Mouse (Mus musculus) adrenal gland, postnatal 36 days (tissue): ENCODE measurements around the gene Cd177. TPM values are rescaled to one million over a fixed set of nuclear protein-coding genes. Genes with fewer than 3 reads are reported as not detected.

Experiments
- total RNA-seq, 2 experiments: library from RNA; stranded (reverse); gene quantifications; 2 replicates each; pipeline ENCODE4 v1.2.3; 2021

Cd177 gene
- total RNA-seq, 2 experiments from 2014 or later = 0.20 TPM; not detected in 1

Other genes starting within 250 kb of the Cd177 start
- gene AC161166.1, start 247.9 kb downstream of the Cd177 start, total RNA-seq = not detected
- gene Irgq, start 229.6 kb downstream of the Cd177 start, total RNA-seq = 10 to 100 TPM; 20.4 to 24.1 TPM
- gene Pinlyp, start 214.2 kb downstream of the Cd177 start, total RNA-seq = not detected
- 10 to 100 TPM; 37.6 to 41.3 TPM for gene Xrcc1, start 214.0 kb downstream of the Cd177 start, total RNA-seq
- gene Ethe1, start 172.8 kb downstream of the Cd177 start, total RNA-seq = 10 to 100 TPM; 27.9 to 34.2 TPM
- gene Zfp575, start 172.7 kb downstream of the Cd177 start, total RNA-seq = under 1 TPM in 1 of 2 experiments, not detected in 1; 0.30 TPM
- gene Phldb3, start 149.5 kb downstream of the Cd177 start, total RNA-seq = 1 to 10 TPM; 5.4 to 5.8 TPM
- under 1 TPM; 0.36 to 0.92 TPM for gene Lypd3, start 123.8 kb downstream of the Cd177 start, total RNA-seq
- not detected for gene Tex101, start 83.6 kb downstream of the Cd177 start, total RNA-seq
- gene BC049730, start 51.1 kb downstream of the Cd177 start, total RNA-seq = not detected
- not detected for gene Gm4763, start 33.4 kb downstream of the Cd177 start, total RNA-seq
- not detected for gene Ceacam10, start 16.9 kb upstream of the Cd177 start, total RNA-seq
- gene Gm9844, start 101.9 kb upstream of the Cd177 start, total RNA-seq = not detected
- gene Lypd4, start 109.6 kb upstream of the Cd177 start, total RNA-seq = not detected
- gene Dmrtc2, start 109.7 kb upstream of the Cd177 start, total RNA-seq = not detected
- 1,000 to 10,000 TPM in 1 of 2 experiments, 100 to 1,000 TPM in 1; 964 to 1,011 TPM for gene Rps19, start 124.1 kb upstream of the Cd177 start, total RNA-seq
- gene Cd79a, start 137.1 kb upstream of the Cd177 start, total RNA-seq = under 1 TPM; 0.20 to 0.26 TPM
- gene Arhgef1, start 142.6 kb upstream of the Cd177 start, total RNA-seq = 10 to 100 TPM; 79.5 to 91.5 TPM
- not detected for gene Gm4881, start 184.2 kb upstream of the Cd177 start, total RNA-seq
- 100 to 1,000 TPM; 325 to 361 TPM for gene Rabac1, start 212.4 kb upstream of the Cd177 start, total RNA-seq
- 100 to 1,000 TPM in 1 of 2 experiments, 10 to 100 TPM in 1; 69.6 to 106 TPM for gene Atp1a3, start 245.6 kb upstream of the Cd177 start, total RNA-seq